Mouse (Mus musculus) intestine, postnatal 0 days (tissue): ENCODE data around the gene Myh6. TPM values are rescaled to one million over a fixed set of nuclear protein-coding genes. Genes with fewer than 3 reads are reported as not detected.
A peak's percentile ranks its signal among the peaks of the same experiment; 100 is the strongest.

ENCODE experiments used
- ATAC-seq: fragments of 200-750 bp; cut with Nextera tagmentation; 2 replicates; pipeline ENCODE4 v1.8.0; 2017; ENCODE audit warnings: mild to moderate bottlenecking, moderate TSS enrichment, moderate library complexity
- H3K27ac ChIP-seq: fragments of 300-500 bp; sonication (generic); 2 replicates; pipeline ENCODE4 v1.5.1; 2014; ENCODE audit warnings: mild to moderate bottlenecking, low read depth, low read length, moderate library complexity
- H3K27me3 ChIP-seq: fragments of 300-500 bp; sonication (generic); replicated peaks from 2 replicates; pipeline ENCODE4 v1.6.1; 2014; ENCODE audit warnings: low read length, mixed read lengths; ENCODE audit not compliant: control insufficient read depth, insufficient read depth
- H3K36me3 ChIP-seq: fragments of 300-500 bp; sonication (generic); 2 replicates; pipeline ENCODE4 v1.6.1; 2014; ENCODE audit warnings: mild to moderate bottlenecking, moderate library complexity; ENCODE audit not compliant: control insufficient read depth, insufficient read depth
- H3K4me1 ChIP-seq: fragments of 300-500 bp; sonication (generic); replicated peaks from 2 replicates; pipeline ENCODE4 v1.6.1; 2014; ENCODE audit warnings: antibody characterized with exemption, low read length, mixed read lengths; ENCODE audit not compliant: control insufficient read depth, insufficient read depth
- H3K4me2 ChIP-seq: fragments of 300-500 bp; sonication (generic); replicated peaks from 2 replicates; pipeline ENCODE4 v1.6.1; 2014; ENCODE audit warnings: low read depth, mild to moderate bottlenecking, moderate library complexity
- H3K4me3 ChIP-seq: fragments of 300-500 bp; sonication (generic); 2 replicates; pipeline ENCODE4 v1.5.1; 2014; ENCODE audit warnings: low read depth, low read length
- H3K9ac ChIP-seq: fragments of 300-500 bp; sonication (generic); 2 replicates; pipeline ENCODE4 v1.6.1; 2014; ENCODE audit warnings: mild to moderate bottlenecking, low read depth, low read length
- H3K9me3 ChIP-seq: fragments of 300-500 bp; sonication (generic); 2 replicates; pipeline ENCODE4 v1.6.1; 2016; ENCODE audit warnings: mixed run types; ENCODE audit not compliant: control insufficient read depth
- CTCF ChIP-seq: sonication (generic); IDR thresholded peaks from 2 replicates; pipeline ENCODE4 v1.5.1; 2016; ENCODE audit warnings: low read depth, mild to moderate bottlenecking, control low read depth, antibody characterized with exemption, moderate library complexity
- WGBS: fragments of 180-500 bp; shearing (Covaris S2); extraction: QIAGEN DNeasy Blood & Tissue Kit; methylation state at CpG from one replicate; pipeline ENCODE4 v1.1.7; 2014; 5-methylcytosine and 5-hydroxymethylcytosine counted together
- polyA plus RNA-seq: library from polyadenylated mRNA; unstranded; fragments of >200 nt; fragmentation: Nextera tagmentation; extraction: Ambion mirVana; gene quantifications from 2 replicates; pipeline ENCODE4 v1.2.1, GENCODE M21; 2015

Myh6 gene
- polyA plus RNA-seq, 1 experiment from 2014 or later = 0.53 TPM

- Histone ChIP-seq H3K36me3 (no peaks in the 10 kb centered on the region), H3K9ac (no peak overlapping the region), H3K27ac (no peak overlapping the region), H3K4me2 (no peak overlapping the region), H3K27me3 (no peaks in the 10 kb centered on the region), H3K4me1 (no peaks in the 10 kb centered on the region), H3K4me3 (no peak overlapping the region), H3K9me3 (no peaks in the 10 kb centered on the region)
- WGBS = 65% methylated on average over 9 of the region's 9 CpGs
- no peak for TF ChIP-seq CTCF
- no peak for ATAC-seq
Measured at GRCm38 (mm10) chr14:54996793-54997192, 30.1 kb upstream of the Myh6 start.

GRCm38 (mm10) chr14:54995457-54996138 lies 28.9 kb upstream of the Myh6 start:
- no peak overlapping the region for H3K9ac ChIP-seq
- no peaks in the 10 kb centered on the region for H3K27me3 ChIP-seq
- H3K4me3 ChIP-seq = no peak overlapping the region
- H3K9me3 ChIP-seq = no peaks in the 10 kb centered on the region
- no peak overlapping the region for H3K4me2 ChIP-seq
- no peak for ATAC-seq
- WGBS = 54% methylated on average over 14 of the region's 14 CpGs
- H3K4me1 ChIP-seq = no peaks in the 10 kb centered on the region
- no peak overlapping the region for H3K27ac ChIP-seq
- TF ChIP-seq CTCF = no peak
- H3K36me3 ChIP-seq = no peaks in the 10 kb centered on the region

GRCm38 (mm10) chr14:54994869-54995186 lies 28.1 kb upstream of the Myh6 start:
- H3K4me1 ChIP-seq = no peaks in the 10 kb centered on the region
- no peaks in the 10 kb centered on the region for H3K27me3 ChIP-seq
- no peak overlapping the region for H3K4me3 ChIP-seq
- TF ChIP-seq CTCF = no peak
- no peak for ATAC-seq
- H3K36me3 ChIP-seq = no peaks in the 10 kb centered on the region
- no peak overlapping the region for H3K4me2 ChIP-seq
- no peaks in the 10 kb centered on the region for H3K9me3 ChIP-seq
- no peak overlapping the region for H3K9ac ChIP-seq
- H3K27ac ChIP-seq = no peak overlapping the region

- WGBS = 63% methylated on average over 11 of the region's 11 CpGs
- no peak for ATAC-seq
- Histone ChIP-seq H3K9ac (no peak within 1 kb of the TSS), H3K36me3 (no peaks in the 10 kb centered on the region), H3K4me3 (no peak within 1 kb of the TSS), H3K4me2 (0 out of 2 replicates have a peak within 1 kb of the TSS, but pooled peaks have one; percentile 9), H3K4me1 (no peaks in the 10 kb centered on the region), H3K9me3 (no peaks in the 10 kb centered on the region), H3K27ac (no peak within 1 kb of the TSS), H3K27me3 (no peaks in the 10 kb centered on the region)
- TF ChIP-seq CTCF = no peak
Measured at GRCm38 (mm10) chr14:54994136-54994868, 27.6 kb upstream of the Myh6 start, which contains the start of gene Myh7. Myh7 (minus strand) TSS chr14:54994626.

- no peak for TF ChIP-seq CTCF
- Histone ChIP-seq H3K9ac (no peak overlapping the region), H3K27me3 (no peaks in the 10 kb centered on the region), H3K27ac (no peak overlapping the region), H3K9me3 (no peaks in the 10 kb centered on the region), H3K4me2 (0 out of 2 replicates have a peak overlapping the region, but pooled peaks have one; percentile 9), H3K4me1 (no peaks in the 10 kb centered on the region), H3K4me3 (no peak overlapping the region), H3K36me3 (no peaks in the 10 kb centered on the region)
- WGBS = 32% methylated on average over 10 of the region's 10 CpGs
- ATAC-seq = no peak
Measured at GRCm38 (mm10) chr14:54993636-54994035, 26.9 kb upstream of the Myh6 start.

- no peak for TF ChIP-seq CTCF
- ATAC-seq = no peak
- no peak overlapping the region for H3K4me2 ChIP-seq
- no peaks in the 10 kb centered on the region for H3K27me3 ChIP-seq
- H3K9ac ChIP-seq = no peak overlapping the region
- WGBS = 86% methylated on average over 10 of the region's 10 CpGs
- no peaks in the 10 kb centered on the region for H3K4me1 ChIP-seq
- H3K27ac ChIP-seq = no peak overlapping the region
- no peaks in the 10 kb centered on the region for H3K9me3 ChIP-seq
- H3K4me3 ChIP-seq = no peak overlapping the region
- H3K36me3 ChIP-seq = no peaks in the 10 kb centered on the region
Measured at GRCm38 (mm10) chr14:54992196-54992595, 25.5 kb upstream of the Myh6 start.
